Mouse (Mus musculus) hindbrain, embryonic 11.5 days (tissue): ENCODE measurements around the gene Srbd1. TPM values are rescaled to one million over a fixed set of nuclear protein-coding genes. Genes with fewer than 3 reads are reported as not detected.

Experiments used
- ATAC-seq: fragments of 200-750 bp; cut with Nextera tagmentation; 2 replicates; pipeline ENCODE4 v1.8.0; 2017; ENCODE audit warnings: mild to moderate bottlenecking, moderate TSS enrichment, moderate library complexity; ENCODE audit not compliant: low FRiP score
- DNase-seq: peaks from one replicate; pipeline ENCODE4 v3.0.0-alpha.2; 2015; ENCODE audit warnings: low spot score
- H3K27ac ChIP-seq: fragments of 300-500 bp; sonication (generic); 2 replicates; pipeline ENCODE4 v1.5.1; 2014; ENCODE audit warnings: mild to moderate bottlenecking, low read depth, low read length
- H3K27me3 ChIP-seq: fragments of 300-500 bp; sonication (generic); 2 replicates; pipeline ENCODE4 v1.6.1; 2014; ENCODE audit warnings: mild to moderate bottlenecking, low read length, moderate library complexity, mixed read lengths; ENCODE audit not compliant: control insufficient read depth, insufficient read depth
- H3K36me3 ChIP-seq: fragments of 300-500 bp; sonication (generic); 2 replicates; pipeline ENCODE4 v1.6.1; 2014; ENCODE audit warnings: mild to moderate bottlenecking, low read length, moderate library complexity, mixed read lengths; ENCODE audit not compliant: control insufficient read depth, insufficient read depth
- H3K4me1 ChIP-seq: fragments of 300-500 bp; sonication (generic); replicated peaks from 2 replicates; pipeline ENCODE4 v1.6.1; 2014; ENCODE audit warnings: low read length, mixed read lengths; ENCODE audit not compliant: control insufficient read depth, insufficient read depth
- H3K4me2 ChIP-seq: fragments of 300-500 bp; sonication (generic); replicated peaks from 2 replicates; pipeline ENCODE4 v1.6.1; 2014; ENCODE audit warnings: mild to moderate bottlenecking, low read depth, low read length
- H3K4me3 ChIP-seq: fragments of 300-500 bp; sonication (generic); 2 replicates; pipeline ENCODE4 v1.5.1; 2014; ENCODE audit warnings: low read depth, low read length
- H3K9ac ChIP-seq: fragments of 300-500 bp; sonication (generic); 2 replicates; pipeline ENCODE4 v1.6.1; 2014; ENCODE audit warnings: low read depth, low read length
- H3K9me3 ChIP-seq: fragments of 300-500 bp; sonication (generic); 2 replicates; pipeline ENCODE4 v1.6.1; 2016; ENCODE audit warnings: low read length; ENCODE audit not compliant: control insufficient read depth
- WGBS: fragments of 180-500 bp; shearing (Covaris S2); extraction: QIAGEN DNeasy Blood & Tissue Kit; methylation state at CpG from one replicate; pipeline ENCODE4 v1.1.7; 2014; 5-methylcytosine and 5-hydroxymethylcytosine counted together
- polyA plus RNA-seq: library from polyadenylated mRNA; unstranded; fragments of >200 nt; fragmentation: Nextera tagmentation; extraction: Ambion mirVana; gene quantifications from 2 replicates; pipeline ENCODE4 v1.2.1, GENCODE M21; 2014

The Srbd1 gene
- polyA plus RNA-seq, 1 experiment from 2014 or later = 12.6 TPM

GRCm38 (mm10) chr17:86162672-86163071 is 17.7 kb upstream of the Srbd1 start:
- H3K4me2 ChIP-seq = no peak overlapping the region
- DNase-seq (no peak), ATAC-seq (no peak)
- no peaks in the 10 kb centered on the region for H3K36me3 ChIP-seq
- no peak overlapping the region for H3K9ac ChIP-seq
- no peaks in the 10 kb centered on the region for H3K9me3 ChIP-seq
- no peaks in the 10 kb centered on the region for H3K27me3 ChIP-seq
- no peaks in the 10 kb centered on the region for H3K4me1 ChIP-seq
- H3K27ac ChIP-seq = no peak overlapping the region
- WGBS = 55% methylated on average over 15 of the region's 15 CpGs
- H3K4me3 ChIP-seq = no peak overlapping the region

GRCm38 (mm10) chr17:86156999-86157398 is 12.0 kb upstream of the Srbd1 start:
- Histone ChIP-seq H3K27me3 (no peaks in the 10 kb centered on the region), H3K9ac (no peak overlapping the region), H3K4me3 (no peak overlapping the region), H3K27ac (no peak overlapping the region), H3K36me3 (no peaks in the 10 kb centered on the region), H3K9me3 (no peaks in the 10 kb centered on the region), H3K4me2 (no peak overlapping the region), H3K4me1 (no peaks in the 10 kb centered on the region)
- no peak for DNase-seq
- no peak for ATAC-seq
- WGBS = 78% methylated on average over 6 of the region's 6 CpGs

- Histone ChIP-seq H3K9me3 (no peaks in the 10 kb centered on the region), H3K27me3 (no peaks in the 10 kb centered on the region), H3K27ac (no peak overlapping the region), H3K4me2 (no peak overlapping the region), H3K4me1 (no peaks in the 10 kb centered on the region), H3K4me3 (no peak overlapping the region), H3K9ac (no peak overlapping the region), H3K36me3 (no peaks in the 10 kb centered on the region)
- ATAC-seq (peak; percentile 92), DNase-seq (peak; percentile 81)
- 11% methylated on average over 5 of the region's 5 CpGs for WGBS
These were observed 5.9 kb upstream of the Srbd1 start for GRCm38 (mm10) chr17:86150867-86151348.

GRCm38 (mm10) chr17:86149726-86150125 is 4.8 kb upstream of the Srbd1 start:
- DNase-seq (no peak), ATAC-seq (no peak)
- H3K9ac ChIP-seq = no peak overlapping the region
- H3K4me1 ChIP-seq = no peaks in the 10 kb centered on the region
- WGBS = 92% methylated on average over 1 of the region's 1 CpGs
- no peaks in the 10 kb centered on the region for H3K9me3 ChIP-seq
- H3K4me3 ChIP-seq = no peak overlapping the region
- no peak overlapping the region for H3K4me2 ChIP-seq
- H3K27ac ChIP-seq = no peak overlapping the region
- no peaks in the 10 kb centered on the region for H3K36me3 ChIP-seq
- H3K27me3 ChIP-seq = no peaks in the 10 kb centered on the region

GRCm38 (mm10) chr17:86144537-86145078 is 367 bp downstream of the Srbd1 start:
- H3K9me3 ChIP-seq = no peaks in the 10 kb centered on the region
- ATAC-seq (peak; percentile 86), DNase-seq (no peak)
- no peaks in the 10 kb centered on the region for H3K4me1 ChIP-seq
- WGBS = under 1% methylated on average over 33 of the region's 33 CpGs
- H3K9ac ChIP-seq = peak overlapping the region; percentile 75
- H3K27ac ChIP-seq = 0 out of 2 replicates have a peak overlapping the region, but pooled peaks have one; percentile 47
- H3K27me3 ChIP-seq = no peaks in the 10 kb centered on the region
- H3K4me3 ChIP-seq = peak overlapping the region; percentile 76
- peak overlapping the region; percentile 92 for H3K4me2 ChIP-seq
- no peaks in the 10 kb centered on the region for H3K36me3 ChIP-seq

GRCm38 (mm10) chr17:86135835-86136234 is 9.1 kb downstream of the Srbd1 start:
- Histone ChIP-seq H3K27me3 (no peaks in the 10 kb centered on the region), H3K36me3 (no peaks in the 10 kb centered on the region), H3K9me3 (no peaks in the 10 kb centered on the region), H3K27ac (no peak overlapping the region), H3K4me1 (no peaks in the 10 kb centered on the region), H3K9ac (no peak overlapping the region), H3K4me2 (no peak overlapping the region), H3K4me3 (no peak overlapping the region)
- ATAC-seq (no peak), DNase-seq (no peak)
- 83% methylated on average over 10 of the region's 10 CpGs for WGBS

- no peak overlapping the region for H3K27ac ChIP-seq
- no peaks in the 10 kb centered on the region for H3K27me3 ChIP-seq
- H3K36me3 ChIP-seq = no peaks in the 10 kb centered on the region
- no peak overlapping the region for H3K4me2 ChIP-seq
- no peak overlapping the region for H3K4me3 ChIP-seq
- ATAC-seq (no peak), DNase-seq (no peak)
- 85% methylated on average over 6 of the region's 6 CpGs for WGBS
- no peaks in the 10 kb centered on the region for H3K9me3 ChIP-seq
- no peaks in the 10 kb centered on the region for H3K4me1 ChIP-seq
- H3K9ac ChIP-seq = no peak overlapping the region
These were observed 10.5 kb downstream of the Srbd1 start for GRCm38 (mm10) chr17:86134461-86134860.

- H3K36me3 ChIP-seq = 0 out of 2 replicates have a peak, but pooled peaks cover 2% of the 10 kb centered on the region
- H3K4me1 ChIP-seq = no peaks in the 10 kb centered on the region
- no peak overlapping the region for H3K27ac ChIP-seq
- no peak overlapping the region for H3K9ac ChIP-seq
- no peak overlapping the region for H3K4me3 ChIP-seq
- DNase-seq (no peak), ATAC-seq (no peak)
- no peaks in the 10 kb centered on the region for H3K27me3 ChIP-seq
- H3K9me3 ChIP-seq = no peaks in the 10 kb centered on the region
- WGBS = 82% methylated on average over 5 of the region's 5 CpGs
- H3K4me2 ChIP-seq = no peak overlapping the region
These were observed 12.4 kb downstream of the Srbd1 start for GRCm38 (mm10) chr17:86132534-86132933.

- H3K27ac ChIP-seq = no peak overlapping the region
These were observed 16.8 kb downstream of the Srbd1 start for GRCm38 (mm10) chr17:86128198-86128597.

More at GRCm38 (mm10) chr17:86128198-86128597, 16.8 kb downstream of the Srbd1 start:
- ATAC-seq = no peak
- Histone ChIP-seq H3K4me1 (no peaks in the 10 kb centered on the region), H3K9me3 (no peaks in the 10 kb centered on the region), H3K4me2 (no peak overlapping the region), H3K4me3 (no peak overlapping the region), H3K36me3 (0 out of 2 replicates have a peak, but pooled peaks cover 2% of the 10 kb centered on the region), H3K27me3 (no peaks in the 10 kb centered on the region), H3K9ac (no peak overlapping the region)
- no peak for DNase-seq
- WGBS = 94% methylated on average over 5 of the region's 5 CpGs
